Mouse (Mus musculus) liver, adult 2 months (tissue): ENCODE measurements around the gene Ppp4r3a.

Source experiments
- CTCF ChIP-seq: fragments of 200-500 bp; IDR thresholded peaks from 2 replicates; pipeline ENCODE4 v1.5.1; 2011; ENCODE audit warnings: low read depth, low read length, control low read depth
- POLR2A ChIP-seq: fragments of 200-500 bp; IDR thresholded peaks from 2 replicates; pipeline ENCODE4 v1.6.1; 2011; ENCODE audit warnings: low read length, control low read depth; ENCODE audit not compliant: insufficient read depth; ENCODE audit errors: extremely low read depth

DNA sequence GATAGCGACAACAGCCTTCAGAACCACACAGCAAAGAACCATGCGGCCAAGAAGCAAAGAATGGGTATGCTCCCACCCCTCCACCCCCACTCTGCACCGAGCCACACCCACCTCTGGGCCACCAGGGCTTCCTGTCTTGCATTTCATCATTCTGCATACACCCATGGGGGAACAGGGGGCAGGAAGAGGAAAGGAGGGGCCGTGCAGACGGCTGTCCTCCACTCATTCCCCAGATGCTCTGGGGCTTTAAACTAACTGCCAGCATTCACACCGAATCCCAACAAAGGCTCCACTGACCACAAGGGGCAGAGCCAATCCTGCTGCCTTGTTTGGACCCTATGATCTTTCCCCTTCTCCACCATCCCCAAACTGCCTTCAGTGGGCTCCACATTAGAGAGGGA lies 65.5 kb downstream of the Ppp4r3a start:
- no peak for TF ChIP-seq CTCF
- TF ChIP-seq POLR2A: no peak
